Mouse (Mus musculus): ENCODE measurements around the gene Itgb7.
"Not testable (repeated sequence)": the region's sequence is repeated elsewhere in the genome, so short reads cannot be mapped to it uniquely, and the experiment has no call there.

Gene Itgb7

GRCm38 (mm10) chr15:102225619-102226018, 6.1 kb downstream of the Itgb7 start:
- DNase-seq (ENCODE audit: low read depth, low spot score): not testable (repeated sequence)

- DNase-seq (ENCODE audit: low read depth, low spot score): no peak
Measured at GRCm38 (mm10) chr15:102224992-102225617, 6.6 kb downstream of the Itgb7 start.

GRCm38 (mm10) chr15:102224186-102224991, 7.4 kb downstream of the Itgb7 start:
- no peak for DNase-seq (ENCODE audit: low read depth, low spot score)

- DNase-seq (ENCODE audit: low read depth, low spot score): no peak
Measured at GRCm38 (mm10) chr15:102222386-102222785, 9.4 kb downstream of the Itgb7 start.

GRCm38 (mm10) chr15:102217325-102217724, 14.4 kb downstream of the Itgb7 start:
- no peak for DNase-seq (ENCODE audit: low read depth, low spot score)

GRCm38 (mm10) chr15:102216459-102217228, 15.1 kb downstream of the Itgb7 start:
- no peak for DNase-seq (ENCODE audit: low read depth, low spot score)

- DNase-seq (ENCODE audit: low read depth, low spot score): no peak
Measured at GRCm38 (mm10) chr15:102215624-102216023, 16.1 kb downstream of the Itgb7 start.

GRCm38 (mm10) chr15:102214132-102214531, 17.6 kb downstream of the Itgb7 start:
- DNase-seq (ENCODE audit: low read depth, low spot score): no peak

- DNase-seq (ENCODE audit: low read depth, low spot score): no peak
Measured at GRCm38 (mm10) chr15:102211895-102212294, 19.8 kb downstream of the Itgb7 start.

GRCm38 (mm10) chr15:102210816-102211215, 20.9 kb downstream of the Itgb7 start:
- no peak for DNase-seq (ENCODE audit: low read depth, low spot score)

- DNase-seq (ENCODE audit: low read depth, low spot score): no peak
Measured at GRCm38 (mm10) chr15:102209114-102209513, 22.6 kb downstream of the Itgb7 start.

GRCm38 (mm10) chr15:102208092-102208561, 23.6 kb downstream of the Itgb7 start:
- DNase-seq (ENCODE audit: low read depth, low spot score): no peak

GRCm38 (mm10) chr15:102207351-102207750, 24.4 kb downstream of the Itgb7 start:
- no peak for DNase-seq (ENCODE audit: low read depth, low spot score)

GRCm38 (mm10) chr15:102205779-102206178, 26.0 kb downstream of the Itgb7 start:
- no peak for DNase-seq (ENCODE audit: low read depth, low spot score)

- DNase-seq (ENCODE audit: low read depth, low spot score): no peak
Measured at GRCm38 (mm10) chr15:102204674-102205505, 26.9 kb downstream of the Itgb7 start, which contains the start of gene Csad. Gene Csad (minus strand): TSS chr15:102204724.

GRCm38 (mm10) chr15:102203835-102204381, 27.8 kb downstream of the Itgb7 start:
- DNase-seq (ENCODE audit: low read depth, low spot score): peak; percentile 44

- peak; percentile 97 for DNase-seq (ENCODE audit: low read depth, low spot score)
Measured at GRCm38 (mm10) chr15:102202971-102203834, 28.5 kb downstream of the Itgb7 start, which contains the start of gene Zfp740. Gene Zfp740 (plus strand): TSS chr15:102203249.

GRCm38 (mm10) chr15:102198841-102199240, 32.9 kb downstream of the Itgb7 start:
- DNase-seq (ENCODE audit: low read depth, low spot score): peak; percentile 19

GRCm38 (mm10) chr15:102195373-102195772, 36.4 kb downstream of the Itgb7 start:
- no peak for DNase-seq (ENCODE audit: low read depth, low spot score)

GRCm38 (mm10) chr15:102194439-102194838, 37.3 kb downstream of the Itgb7 start:
- DNase-seq (ENCODE audit: low read depth, low spot score): no peak
